ENCODE assay signal across 16 mouse cellular contexts in the genomic region with DNA sequence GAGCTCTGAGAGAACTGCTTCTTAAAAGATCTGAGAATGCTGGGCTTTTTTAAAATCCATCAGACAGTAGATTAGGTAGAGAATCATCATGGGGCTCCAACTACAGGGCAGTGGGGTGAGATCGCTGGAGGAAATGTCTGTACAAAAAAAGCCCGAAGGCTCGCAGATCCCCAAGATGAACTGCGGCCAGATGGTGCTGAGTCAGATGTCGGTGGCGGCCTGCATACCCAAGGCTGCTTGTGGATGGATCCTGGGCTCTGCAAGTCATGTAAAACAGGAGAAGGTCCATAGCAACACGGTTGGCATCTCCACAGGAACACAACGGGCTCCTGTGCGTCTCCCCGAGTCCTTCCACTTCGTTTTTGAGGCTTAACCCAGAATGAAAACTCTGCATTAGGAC. TPM values are rescaled to one million over a fixed set of nuclear protein-coding genes. Genes with fewer than 3 reads are reported as not detected.
DNase-seq lines count a peak whose midpoint lies in the region; ATAC-seq lines count a peak whose summit lies in the region.
"Had no signal": no experiment of that assay in that cellular context is flagged by ENCODE, and none has a peak within 500 bp of the region (broad histone marks: within the 10 kb centered on the region; RNA-seq: fewer than 3 reads in every experiment).

No protein-coding gene starts in this region.

- intact Hi-C loops in left cerebral cortex, postnatal 4 days (cut with DNase I) = no loop called here

- DNase-seq in left cerebral cortex, adult 18-20 months (ENCODE audit: low spot score in 2 of 2) = peak; percentile 45 to 68
- DNase-seq in left cerebral cortex, postnatal 4 days = no peak
- peak; percentile 55 to 62 for DNase-seq in right cerebral cortex, adult 2 months (ENCODE audit: low spot score in 2 of 2)
- DNase-seq in right cerebral cortex, postnatal 10 days (ENCODE audit: low spot score in 2 of 2) = no peak
- DNase-seq in right cerebral cortex, postnatal 25 days = peak; percentile 42
- DNase-seq in cerebellum, adult 9-11 months = no peak
- DNase-seq: cerebellum, adult 11-12 months; forebrain, postnatal 0 days; gastrocnemius, postnatal 36 days; heart, postnatal 14 days; kidney, adult 18-20 months; kidney, postnatal 10 days; layer of hippocampus, adult 9-11 months had no signal

- ATAC-seq in common myeloid progenitor, adult 5-6 weeks (replicated peaks; ENCODE audit: low read depth, poor library complexity, severe bottlenecking) = 0 out of 2 replicates have a peak, but pooled peaks have one; percentile 5
- ATAC-seq: CD4-positive, CD25-positive, alpha-beta regulatory T cell, adult 4 months; forebrain, postnatal 0 days had no signal

RNA-seq across cellular contexts. Expression of gene Col4a1, which starts 39.9 kb away (rescaled TPM):
- total RNA-seq in left cerebral cortex, adult 18-20 months (2021) = 10 to 100 TPM; 39.0 to 47.4 TPM
- total RNA-seq in left cerebral cortex, postnatal 4 days (2021) = 100 to 1,000 TPM; 142 TPM
- total RNA-seq in common myeloid progenitor, adult 5-6 weeks (2017) = 2.4 and 3.6 TPM in 2 replicates
- total RNA-seq: neutrophil, adult 5-6 weeks had no signal

RNA-seq across cellular contexts. Expression of gene Col4a2, which starts 39.9 kb away (rescaled TPM):
- 10 to 100 TPM; 40.9 to 45.1 TPM for total RNA-seq in left cerebral cortex, adult 18-20 months (2021)
- total RNA-seq in left cerebral cortex, postnatal 4 days (2021) = 10 to 100 TPM; 97.2 to 98.2 TPM
- total RNA-seq in common myeloid progenitor, adult 5-6 weeks (2017) = 0.34 and 2.3 TPM in 2 replicates
- total RNA-seq: neutrophil, adult 5-6 weeks had no signal

Comparison
In these comparisons a context has a peak if more than half of its experiments do, and no peak if none do; other contexts are left out.
1. DNase-seq: peak in left cerebral cortex, adult 18-20 months (2 of 2), right cerebral cortex, adult 2 months (2 of 2) and right cerebral cortex, postnatal 25 days (single experiment); none in left cerebral cortex, postnatal 4 days (single experiment), right cerebral cortex, postnatal 10 days (0 of 2) and cerebellum, adult 9-11 months (single experiment).
2. RNA of gene Col4a2, which starts 39.9 kb away (total RNA-seq): 97.2 to 98.2 TPM in left cerebral cortex, postnatal 4 days and 40.9 to 45.1 TPM in left cerebral cortex, adult 18-20 months; 0.34 to 2.3 TPM in common myeloid progenitor, adult 5-6 weeks; every median in the first group is over 10 times any median in the second.